Mouse (Mus musculus): ENCODE data around the gene Pdia2.
"Not testable (repeated sequence)": the region's sequence is repeated elsewhere in the genome, so short reads cannot be mapped to it uniquely, and the experiment has no call there.

Gene Pdia2

DNA sequence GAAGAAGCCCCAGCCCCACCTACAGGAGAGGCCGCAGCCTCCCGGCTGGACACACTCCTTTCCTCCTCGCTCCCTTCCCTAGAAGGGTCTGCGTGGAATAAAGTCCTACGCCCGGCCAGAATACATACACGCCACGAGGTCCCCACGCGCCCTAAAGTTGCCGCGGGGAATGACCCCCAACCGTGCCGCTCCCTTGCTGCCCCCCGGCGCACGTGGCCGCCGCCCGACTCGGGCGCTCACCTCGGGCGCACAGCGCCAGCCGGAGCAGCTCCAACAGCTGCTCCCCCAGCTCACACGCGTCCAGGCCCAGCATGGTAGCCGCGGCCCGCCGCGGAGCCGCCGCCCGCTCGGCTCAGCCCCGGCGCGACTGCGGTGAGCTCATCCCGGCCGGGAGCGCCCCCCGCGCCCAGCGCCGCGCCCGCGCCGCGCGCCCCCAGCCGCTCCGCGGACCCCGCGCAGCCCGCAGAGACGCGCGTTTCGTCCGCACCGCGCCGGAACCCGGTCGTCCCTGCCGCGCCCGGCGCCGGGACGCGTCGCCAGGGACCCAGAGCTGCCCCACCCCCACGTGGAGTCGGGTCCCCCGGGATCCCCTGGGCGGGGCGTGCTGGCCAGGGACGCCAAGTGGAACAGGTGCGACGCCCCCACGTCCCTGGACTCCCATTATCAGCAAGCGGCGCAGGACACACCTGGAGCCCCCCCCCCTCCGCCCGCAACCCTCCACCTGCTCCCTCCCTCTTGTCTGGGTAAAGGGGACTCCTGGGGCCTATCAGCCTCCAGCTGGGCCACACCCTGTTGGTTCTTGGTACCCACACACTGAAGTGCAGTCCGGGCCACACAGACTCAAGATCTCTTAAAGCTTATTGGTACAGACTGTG lies 2.2 kb upstream of the Pdia2 start:
- no peak for DNase-seq

- DNase-seq: peak; percentile 80
Measured at GRCm38 (mm10) chr17:26192481-26193190, 6.3 kb downstream of the Pdia2 start.

DNA sequence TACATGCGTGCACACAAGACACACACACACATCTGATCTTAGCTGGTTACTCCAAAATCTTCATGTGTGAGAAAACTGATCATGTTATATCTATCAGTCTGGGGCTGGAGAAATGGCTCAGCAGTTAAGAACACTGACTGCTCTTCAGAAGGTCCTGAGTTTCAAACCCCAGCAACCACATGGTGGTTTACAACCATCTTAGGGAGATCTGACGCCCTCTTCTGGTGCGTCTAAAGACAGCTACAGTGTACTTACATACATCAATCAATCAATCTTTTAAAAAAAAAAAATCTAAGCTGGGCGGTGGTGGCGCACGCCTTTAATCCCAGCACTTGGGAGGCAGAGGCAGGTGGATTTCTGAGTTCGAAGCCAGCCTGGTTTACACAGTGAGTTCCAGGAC lies 7.4 kb downstream of the Pdia2 start:
- DNase-seq: not testable (repeated sequence)

DNA sequence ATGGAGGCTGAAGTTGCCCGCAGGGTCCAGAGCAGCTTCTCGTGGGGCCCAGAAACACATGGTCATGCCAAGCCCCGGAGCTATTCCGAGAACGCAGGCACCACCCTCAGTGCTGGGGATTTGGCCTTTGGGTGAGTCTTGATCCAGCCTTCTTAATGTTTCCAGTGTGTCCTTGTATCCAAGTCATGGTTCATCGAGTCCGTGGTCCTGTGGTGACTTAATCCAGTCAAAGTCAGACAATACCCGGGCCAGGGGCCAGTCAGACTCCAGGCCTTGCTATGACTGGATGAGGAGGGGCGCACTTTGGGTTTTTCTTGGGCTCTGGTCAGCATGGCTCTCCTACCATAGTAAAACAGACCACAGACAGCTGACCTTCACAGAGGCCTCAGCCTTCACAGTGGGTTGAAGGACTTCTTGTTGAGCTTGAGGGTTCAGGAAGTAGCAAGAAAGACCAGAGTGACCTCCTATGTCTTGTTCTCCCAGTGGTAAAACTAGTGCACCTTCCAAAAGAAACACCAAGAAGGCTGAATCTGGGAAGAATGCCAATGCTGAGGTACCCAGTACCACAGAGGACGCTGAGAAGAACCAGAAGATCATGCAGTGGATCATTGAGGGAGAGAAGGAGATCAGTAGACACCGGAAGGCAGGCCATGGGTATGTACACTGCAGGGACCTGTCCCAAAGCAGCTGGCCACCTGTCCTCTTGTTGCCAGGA lies 10.6 kb downstream of the Pdia2 start:
- no peak for DNase-seq

- DNase-seq: no peak
Measured at GRCm38 (mm10) chr17:26187592-26187991, 11.3 kb downstream of the Pdia2 start.

DNA sequence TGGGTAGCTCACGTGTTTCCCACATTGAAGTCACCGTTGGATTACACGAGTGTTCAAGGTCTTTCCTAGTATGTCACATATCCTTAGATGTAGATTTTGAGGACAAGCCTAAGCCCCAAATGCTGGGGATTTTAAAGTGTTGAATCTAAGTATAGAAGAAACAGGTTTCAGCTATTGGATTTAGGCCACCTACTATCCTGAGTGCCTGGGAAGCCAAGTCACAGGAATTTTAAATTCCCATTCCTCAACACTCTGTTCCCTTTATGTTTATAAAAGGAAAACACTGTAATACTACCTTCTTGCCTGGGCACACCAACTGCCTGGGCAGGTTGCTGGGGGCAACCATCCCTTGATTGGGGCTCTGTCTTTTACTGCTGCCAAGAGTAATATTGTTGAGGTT lies 17.7 kb downstream of the Pdia2 start:
- no peak for DNase-seq

DNA sequence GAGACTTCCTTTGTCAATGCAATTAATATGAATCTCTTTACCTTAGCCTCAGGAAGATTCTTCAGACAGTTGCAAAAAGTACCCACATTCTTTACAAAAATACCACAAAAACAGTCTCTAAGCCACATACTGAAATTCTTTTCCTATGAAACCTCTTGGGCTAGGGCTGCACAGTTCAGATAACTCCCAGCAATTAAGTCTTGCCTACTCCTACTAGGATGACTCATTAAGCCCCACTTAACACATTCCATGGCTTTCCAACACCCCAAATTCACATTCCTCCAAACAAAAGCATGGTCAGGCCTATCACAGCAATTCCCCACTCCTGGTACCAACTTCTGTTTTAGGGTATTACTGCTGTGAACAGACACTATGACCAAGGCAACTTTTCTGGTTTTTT lies 20.3 kb downstream of the Pdia2 start:
- no peak for DNase-seq

GRCm38 (mm10) chr17:26175248-26175647 lies 23.6 kb downstream of the Pdia2 start:
- not testable (repeated sequence) for DNase-seq

- no peak for DNase-seq
Measured at GRCm38 (mm10) chr17:26168039-26168438, 30.8 kb downstream of the Pdia2 start.

DNA sequence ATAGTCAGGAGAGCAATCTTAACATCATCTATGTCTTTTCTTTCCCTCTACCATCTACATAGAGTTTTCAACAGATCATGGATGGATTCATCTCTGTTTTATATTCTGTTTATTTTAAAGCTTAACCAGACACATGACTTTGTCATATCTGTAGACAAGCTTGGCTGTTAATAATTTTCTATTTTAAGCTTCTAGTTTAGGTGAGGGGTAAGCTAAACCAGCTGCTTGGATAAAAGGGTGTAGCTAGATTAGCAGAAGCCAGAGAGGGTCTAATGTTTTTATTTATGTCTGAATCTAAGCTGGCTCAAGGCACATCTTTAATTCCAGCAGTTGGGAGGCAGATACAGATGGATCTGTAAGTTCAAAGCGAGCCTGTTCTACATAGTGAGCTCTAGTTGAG lies 36.2 kb downstream of the Pdia2 start:
- no peak for DNase-seq

DNA sequence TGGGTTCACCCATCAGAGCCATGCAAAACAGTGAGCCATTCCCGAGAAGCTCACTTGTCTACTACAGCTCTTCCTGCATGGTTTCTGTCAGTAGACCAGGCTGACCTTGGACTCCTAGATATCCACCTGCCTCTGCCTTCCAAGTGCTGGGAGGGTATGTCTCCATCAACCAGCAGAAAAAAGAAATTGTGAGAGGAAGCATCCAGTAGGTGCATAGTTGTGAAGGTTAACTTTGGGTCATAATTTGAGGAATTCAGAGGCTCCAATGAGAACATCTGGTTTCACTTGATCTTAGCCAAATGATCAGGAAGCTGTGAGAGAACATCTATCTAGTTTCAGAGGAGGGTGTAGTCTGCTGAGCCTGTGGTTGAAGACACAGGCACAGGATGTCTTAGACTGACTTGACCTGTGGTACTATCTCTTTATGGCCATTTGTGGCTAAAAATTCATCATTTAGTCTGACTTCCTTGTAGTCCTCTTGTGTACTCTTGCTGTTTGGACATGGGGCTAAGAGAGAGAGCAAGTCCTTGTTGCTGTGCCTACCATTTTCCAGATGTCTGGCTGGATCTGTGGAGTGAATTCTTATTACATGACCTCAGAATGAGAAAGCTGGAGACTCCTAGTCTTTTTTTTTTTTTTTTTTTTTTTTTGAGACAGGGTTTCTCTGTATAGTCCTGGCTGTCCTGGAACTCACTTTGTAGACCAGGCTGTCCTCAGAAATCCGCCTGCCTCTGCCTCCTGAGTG lies 46.8 kb downstream of the Pdia2 start:
- DNase-seq: no peak

GRCm38 (mm10) chr17:26149056-26149455 lies 49.8 kb downstream of the Pdia2 start:
- no peak for DNase-seq
